Mouse (Mus musculus) MEL (cell line): ENCODE data around the gene Art3. TPM values are rescaled to one million over a fixed set of nuclear protein-coding genes. Genes with fewer than 3 reads are reported as not detected.

ENCODE experiments used
- DNase-seq: peaks from one replicate; pipeline ENCODE4 v3.0.0; 2011; ENCODE audit warnings: low read depth, low spot score
- H3K27ac ChIP-seq: 2 replicates; pipeline ENCODE4 v1.5.1; 2012; ENCODE audit warnings: low read depth, mild to moderate bottlenecking, control low read depth, low read length, moderate library complexity; ENCODE audit not compliant: control insufficient read depth
- H3K27me3 ChIP-seq, 2 experiments: fragments of 150-350 bp in 1 of 2; sonication (generic) in 1 of 2; 2 replicates each; pipeline ENCODE4 v1.6.1; 2012; ENCODE audit warnings: low read length in 2 of 2, mild to moderate bottlenecking in 2 of 2, improper control_type of control experiment in 1 of 2, moderate library complexity in 1 of 2; ENCODE audit not compliant: insufficient read depth in 2 of 2, control insufficient read depth in 1 of 2
- H3K36me3 ChIP-seq, 2 experiments: 2 replicates each; pipeline ENCODE4 v1.6.1; 2012 to 2014; ENCODE audit warnings: low read length in 2 of 2, improper control_type of control experiment in 1 of 2, inconsistent platforms in 1 of 2, mild to moderate bottlenecking in 1 of 2; ENCODE audit not compliant: insufficient read depth in 2 of 2, control insufficient read depth in 1 of 2
- H3K4me1 ChIP-seq, 2 experiments: fragments of 150-350 bp in 1 of 2; sonication (generic) in 1 of 2; 2 replicates each; pipeline ENCODE4 v1.6.1; 2012; ENCODE audit warnings: low read length in 2 of 2, improper control_type of control experiment in 1 of 2, mild to moderate bottlenecking in 1 of 2; ENCODE audit not compliant: insufficient read depth in 2 of 2, control insufficient read depth in 1 of 2
- H3K4me3 ChIP-seq, 2 experiments: fragments of 150-350 bp in 1 of 2; sonication (generic) in 1 of 2; 2 replicates each; pipeline ENCODE4 v1.5.1; 2012; ENCODE audit warnings: low read depth in 2 of 2, low read length in 2 of 2, mild to moderate bottlenecking in 2 of 2, moderate library complexity in 2 of 2, control low read depth in 1 of 2, improper control_type of control experiment in 1 of 2; ENCODE audit not compliant: control insufficient read depth in 1 of 2, insufficient read depth in 1 of 2
- H3K79me2 ChIP-seq: 2 replicates; pipeline ENCODE4 v1.6.1; 2012; ENCODE audit warnings: mild to moderate bottlenecking, low read length, moderate library complexity; ENCODE audit not compliant: control insufficient read depth, poor library complexity, insufficient read depth
- H3K9ac ChIP-seq: 2 replicates; pipeline ENCODE4 v1.6.1; 2012; ENCODE audit warnings: low read depth, mild to moderate bottlenecking, control low read depth, low read length, moderate library complexity; ENCODE audit not compliant: control insufficient read depth, poor library complexity, severe bottlenecking
- H3K9me3 ChIP-seq: fragments of 150-350 bp; sonication (generic); replicated peaks from 2 replicates; pipeline ENCODE4 v1.6.1; 2012; ENCODE audit warnings: mild to moderate bottlenecking, low read length, improper control_type of control experiment, moderate library complexity; ENCODE audit not compliant: insufficient read depth
- BHLHE40 ChIP-seq: IDR thresholded peaks from 2 replicates; pipeline ENCODE4 v1.6.1; 2012; ENCODE audit warnings: low read depth, mild to moderate bottlenecking, inconsistent platforms, low read length, improper control_type of control experiment, borderline replicate concordance
- CHD1 ChIP-seq: IDR thresholded peaks from 2 replicates; pipeline ENCODE4 v1.6.1; 2012; ENCODE audit warnings: low read depth, mild to moderate bottlenecking, inconsistent platforms, low read length, improper control_type of control experiment
- CHD2 ChIP-seq: IDR thresholded peaks from 2 replicates; pipeline ENCODE4 v1.6.1; 2011; ENCODE audit warnings: low read length, improper control_type of control experiment
- EP300 ChIP-seq, 2 experiments: IDR thresholded peaks; 2 replicates each; pipeline ENCODE4 v1.6.1; 2011; ENCODE audit warnings: improper control_type of control experiment in 2 of 2, low read length in 2 of 2, low read depth in 1 of 2, mild to moderate bottlenecking in 1 of 2
- ETS1 ChIP-seq: IDR thresholded peaks from 2 replicates; pipeline ENCODE4 v1.6.1; 2012; ENCODE audit warnings: low read depth, mild to moderate bottlenecking, inconsistent platforms, low read length, improper control_type of control experiment, moderate library complexity
- GABPA ChIP-seq: IDR thresholded peaks from 2 replicates; pipeline ENCODE4 v1.6.1; 2012; ENCODE audit warnings: low read depth, mild to moderate bottlenecking, inconsistent platforms, low read length, improper control_type of control experiment, moderate library complexity
- GATA1 ChIP-seq: IDR thresholded peaks from 2 replicates; pipeline ENCODE4 v1.6.1; 2011; ENCODE audit warnings: low read depth, low read length, improper control_type of control experiment
- HCFC1 ChIP-seq: IDR thresholded peaks from 2 replicates; pipeline ENCODE4 v1.6.1; 2012; ENCODE audit warnings: low read depth, mild to moderate bottlenecking, inconsistent platforms, low read length, improper control_type of control experiment, moderate library complexity
- MAX ChIP-seq: IDR thresholded peaks from 2 replicates; pipeline ENCODE4 v1.6.1; 2011; ENCODE audit warnings: low read length, improper control_type of control experiment
- MAZ ChIP-seq: IDR thresholded peaks from 2 replicates; pipeline ENCODE4 v1.6.1; 2012; ENCODE audit warnings: low read depth, mild to moderate bottlenecking, inconsistent platforms, low read length, improper control_type of control experiment
- MXI1 ChIP-seq: IDR thresholded peaks from 2 replicates; pipeline ENCODE4 v1.6.1; 2011; ENCODE audit warnings: mild to moderate bottlenecking, low read depth, low read length, improper control_type of control experiment
- MYB ChIP-seq: IDR thresholded peaks from 2 replicates; pipeline ENCODE4 v1.6.1; 2011; ENCODE audit warnings: mild to moderate bottlenecking, low read depth, low read length, improper control_type of control experiment
- MYC ChIP-seq: IDR thresholded peaks from 2 replicates; pipeline ENCODE4 v1.6.1; 2011; ENCODE audit warnings: low read depth, mild to moderate bottlenecking, low read length, improper control_type of control experiment, moderate library complexity
- NELFE ChIP-seq: IDR thresholded peaks from 2 replicates; pipeline ENCODE4 v1.6.1; 2011; ENCODE audit warnings: low read depth, low read length, improper control_type of control experiment
- NRF1 ChIP-seq: IDR thresholded peaks from 2 replicates; pipeline ENCODE4 v1.6.1; 2014; ENCODE audit warnings: low read depth, mild to moderate bottlenecking, inconsistent platforms, low read length, improper control_type of control experiment, moderate library complexity; ENCODE audit not compliant: poor library complexity, insufficient read depth, severe bottlenecking
- POLR2A ChIP-seq, 2 experiments: IDR thresholded peaks; 2 replicates each; pipeline ENCODE4 v1.6.1; 2011 to 2012; ENCODE audit warnings: low read length in 2 of 2, mild to moderate bottlenecking in 2 of 2, control low read depth in 1 of 2, improper control_type of control experiment in 1 of 2, low read depth in 1 of 2, moderate library complexity in 1 of 2; ENCODE audit not compliant: control insufficient read depth in 1 of 2, insufficient read depth in 1 of 2, poor library complexity in 1 of 2
- POLR2AphosphoS2 ChIP-seq: IDR thresholded peaks from 2 replicates; pipeline ENCODE4 v1.6.1; 2011; ENCODE audit warnings: low read length, improper control_type of control experiment
- POLR2AphosphoS5 ChIP-seq: IDR thresholded peaks from 2 replicates; pipeline ENCODE4 v1.6.1; 2012; ENCODE audit warnings: low read depth, borderline replicate concordance, mild to moderate bottlenecking, inconsistent platforms, low read length, moderate library complexity, mixed read lengths
- RCOR1 ChIP-seq: IDR thresholded peaks from 2 replicates; pipeline ENCODE4 v1.6.1; 2012; ENCODE audit warnings: low read depth, mild to moderate bottlenecking, inconsistent platforms, low read length, improper control_type of control experiment
- SIN3A ChIP-seq: IDR thresholded peaks from 2 replicates; pipeline ENCODE4 v1.6.1; 2012; ENCODE audit warnings: low read length, improper control_type of control experiment, inconsistent platforms
- TBP ChIP-seq: IDR thresholded peaks from 2 replicates; pipeline ENCODE4 v1.8.0; 2011; ENCODE audit warnings: low read depth, low read length, improper control_type of control experiment
- TCF12 ChIP-seq: IDR thresholded peaks from 2 replicates; pipeline ENCODE4 v1.6.1; 2014; ENCODE audit warnings: low read depth, mild to moderate bottlenecking, inconsistent platforms, low read length, improper control_type of control experiment, moderate library complexity
- UBTF ChIP-seq: IDR thresholded peaks from 2 replicates; pipeline ENCODE4 v1.6.1; 2012; ENCODE audit warnings: low read depth, mild to moderate bottlenecking, inconsistent platforms, low read length, improper control_type of control experiment, moderate library complexity, borderline replicate concordance; ENCODE audit not compliant: insufficient read depth
- USF1 ChIP-seq: IDR thresholded peaks from 2 replicates; pipeline ENCODE4 v1.6.1; 2014; ENCODE audit warnings: low read depth, mild to moderate bottlenecking, inconsistent platforms, low read length, improper control_type of control experiment, moderate library complexity
- ZNF384 ChIP-seq: IDR thresholded peaks from 2 replicates; pipeline ENCODE4 v1.6.1; 2012; ENCODE audit warnings: low read depth, mild to moderate bottlenecking, inconsistent platforms, low read length, improper control_type of control experiment
- polyA plus RNA-seq, 2 experiments: library from polyadenylated mRNA; stranded (reverse) in 1 of 2; unstranded in 1 of 2; fragments of >175 nt in 1 of 2; fragments of >200 nt in 1 of 2; gene quantifications; 2 replicates each; pipeline versions ENCODE4 v1.2.1 to v1.2.4; 2012; ENCODE audit warnings: low replicate concordance in 2 of 2, low read depth in 1 of 2; ENCODE audit not compliant: insufficient read length in 2 of 2, insufficient read depth in 1 of 2, missing spikeins in 1 of 2
- total RNA-seq: library from RNA; depleted of rRNA; stranded (reverse); fragments of 300-350 nt; gene quantifications from 2 replicates; pipeline ENCODE4 v1.2.3, GENCODE M21; 2012

The Art3 gene
- total and polyA plus RNA-seq, 3 experiments, result not detected

DNA sequence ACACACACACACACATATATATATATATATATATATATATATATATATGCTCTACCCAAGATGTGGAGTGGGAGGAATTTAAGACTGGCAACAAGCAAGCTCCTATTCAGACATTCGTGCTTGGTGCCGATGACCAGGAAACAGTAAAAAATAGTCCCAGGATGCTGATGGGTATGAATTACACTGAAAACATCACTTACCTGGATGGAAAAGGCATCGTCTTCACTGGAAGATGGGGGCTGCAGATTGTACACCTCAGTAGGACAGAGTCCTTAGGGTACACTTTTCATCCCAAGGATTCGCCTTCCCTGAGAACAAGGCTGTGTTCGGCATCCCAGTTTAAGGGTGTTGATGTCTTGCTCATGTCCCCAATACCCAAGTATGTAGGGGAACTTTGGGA lies 32.4 kb downstream of the Art3 start:
- Histone ChIP-seq H3K36me3 (no peaks in the 10 kb centered on the region), H3K79me2 (no peaks in the 10 kb centered on the region), H3K4me3 (no peak overlapping the region), H3K27ac (no peak overlapping the region), H3K9me3 (no peaks in the 10 kb centered on the region), H3K9ac (no peak overlapping the region), H3K4me1 (no peaks in the 10 kb centered on the region), H3K27me3 (peaks cover 14 to 25% of the 10 kb centered on the region in 2 experiments)
- TF ChIP-seq UBTF, result no peak
- no peak for TF ChIP-seq POLR2AphosphoS2
- TF ChIP-seq MAZ, result no peak
- TF ChIP-seq CHD2, result no peak
- TF ChIP-seq ETS1, result no peak
- TF ChIP-seq POLR2A (IDR thresholded peaks at IDR 0.05; ENCODE audit: control insufficient read depth in 1 of 2, insufficient read depth in 1 of 2, low read depth in 1 of 2, low read length in 2 of 2, poor library complexity in 1 of 2), result no peak
- no peak for TF ChIP-seq POLR2AphosphoS5
- TF ChIP-seq SIN3A, result no peak
- no peak for TF ChIP-seq USF1
- TF ChIP-seq HCFC1, result no peak
- no peak for TF ChIP-seq NRF1
- no peak for TF ChIP-seq MAX
- no peak for TF ChIP-seq CHD1
- DNase-seq, result no peak

- Histone ChIP-seq H3K4me1 (no peaks in the 10 kb centered on the region), H3K9ac (no peak overlapping the region), H3K9me3 (no peaks in the 10 kb centered on the region), H3K36me3 (no peaks in the 10 kb centered on the region), H3K27me3 (peaks cover 17 to 26% of the 10 kb centered on the region in 2 experiments), H3K79me2 (no peaks in the 10 kb centered on the region), H3K27ac (no peak overlapping the region), H3K4me3 (no peak overlapping the region)
- no peak for DNase-seq
- TF ChIP-seq BHLHE40 (no peak), EP300 (IDR thresholded peaks at IDR 0.05; ENCODE audit: low read depth in 1 of 2, low read length in 2 of 2) (no peak), POLR2AphosphoS5 (no peak), GABPA (no peak), TBP (no peak), POLR2A (IDR thresholded peaks at IDR 0.05; ENCODE audit: control insufficient read depth in 1 of 2, insufficient read depth in 1 of 2, low read depth in 1 of 2, low read length in 2 of 2, poor library complexity in 1 of 2) (no peak), RCOR1 (no peak), NELFE (no peak), CHD2 (no peak), ZNF384 (no peak), MAZ (no peak), ETS1 (no peak), MYC (no peak), CHD1 (no peak), SIN3A (no peak), MXI1 (no peak), TCF12 (no peak), MYB (no peak), GATA1 (no peak), HCFC1 (no peak)
These were observed 33.6 kb downstream of the Art3 start for GRCm38 (mm10) chr5:92365146-92365705.
